Mouse (Mus musculus) kidney, postnatal 25 days (tissue): ENCODE data around the gene Grm7.

Experiments used
- DNase-seq, 2 experiments: peaks; one replicate each; pipeline ENCODE4 v3.0.0; 2021; ENCODE audit warnings: mixed read lengths in 2 of 2

Grm7 gene

DNA sequence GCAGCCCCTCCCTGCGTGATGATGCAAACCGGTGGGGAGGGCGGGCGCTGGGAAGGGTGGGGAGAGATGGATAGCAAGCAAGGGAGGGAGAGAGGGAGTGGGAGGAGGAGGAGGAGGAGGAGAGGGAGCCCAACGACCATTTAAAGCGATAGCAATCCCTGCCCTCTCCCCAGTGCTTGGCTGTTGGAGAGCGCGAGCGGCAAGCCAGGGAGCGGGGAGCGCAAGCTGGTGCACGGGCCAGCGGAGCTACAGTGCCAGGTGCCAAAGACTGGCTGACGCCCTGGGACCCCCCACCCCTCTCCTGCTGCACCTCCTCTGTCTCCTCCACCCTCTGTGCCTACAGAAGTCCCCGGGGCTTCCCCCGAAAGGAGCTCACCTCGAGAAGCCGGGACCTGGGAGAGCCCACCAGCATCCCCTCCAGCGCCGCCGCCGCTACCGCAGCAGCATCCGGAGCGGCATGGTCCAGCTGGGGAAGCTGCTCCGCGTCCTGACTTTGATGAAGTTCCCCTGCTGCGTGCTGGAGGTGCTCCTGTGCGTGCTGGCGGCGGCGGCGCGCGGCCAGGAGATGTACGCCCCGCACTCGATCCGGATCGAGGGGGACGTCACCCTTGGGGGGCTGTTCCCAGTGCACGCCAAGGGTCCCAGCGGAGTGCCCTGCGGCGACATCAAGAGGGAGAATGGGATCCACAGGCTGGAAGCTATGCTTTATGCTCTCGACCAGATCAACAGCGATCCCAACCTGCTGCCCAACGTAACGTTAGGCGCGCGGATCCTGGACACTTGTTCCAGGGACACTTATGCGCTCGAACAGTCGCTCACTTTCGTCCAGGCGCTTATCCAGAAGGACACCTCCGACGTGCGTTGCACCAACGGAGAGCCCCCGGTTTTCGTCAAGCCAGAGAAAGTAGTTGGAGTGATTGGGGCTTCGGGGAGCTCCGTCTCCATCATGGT, at the start of gene Grm7:
Gene Grm7 (plus strand): TSS at position 171 of the 951 bp plus-strand sequence.
- DNase-seq, result no peak

DNA sequence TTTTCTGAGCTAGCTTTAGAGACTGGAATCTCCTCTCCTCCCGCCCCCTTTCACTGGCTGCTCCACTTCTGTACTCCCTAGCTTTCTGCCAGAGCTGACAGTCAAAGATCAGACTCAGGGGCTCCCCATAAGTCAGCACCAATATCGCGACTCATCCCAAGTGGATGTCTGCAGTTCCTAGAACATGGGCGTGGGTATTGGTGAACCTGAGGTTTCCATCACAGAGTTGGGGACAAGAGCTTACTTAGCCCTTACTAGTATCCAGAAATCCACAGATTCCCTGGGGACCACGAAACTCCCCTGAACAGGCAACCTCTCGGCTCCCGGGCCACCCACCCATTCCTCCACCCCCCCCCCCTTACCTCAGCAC, 355 bp upstream of the Grm7 start:
- no peak for DNase-seq

DNA sequence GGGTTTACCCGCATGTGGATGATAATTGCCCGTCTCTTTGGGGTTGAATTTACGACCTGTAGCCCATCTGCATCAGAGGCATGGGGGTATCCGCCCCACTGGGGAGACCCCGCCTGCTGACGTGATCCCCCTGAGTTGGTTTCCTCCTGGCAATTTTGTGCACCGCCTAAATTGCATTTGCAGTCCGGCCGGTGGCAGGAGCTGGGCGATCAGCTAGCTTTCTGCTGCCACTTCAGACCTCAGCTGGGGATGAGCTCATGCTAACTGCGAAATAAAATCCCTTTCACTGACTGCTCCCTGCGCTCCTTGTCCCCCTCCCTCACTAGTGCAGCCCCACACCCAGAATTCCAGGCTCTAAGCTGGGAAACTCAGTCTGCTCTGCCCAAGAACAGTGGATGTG, 1.5 kb downstream of the Grm7 start:
- no peak for DNase-seq

DNA sequence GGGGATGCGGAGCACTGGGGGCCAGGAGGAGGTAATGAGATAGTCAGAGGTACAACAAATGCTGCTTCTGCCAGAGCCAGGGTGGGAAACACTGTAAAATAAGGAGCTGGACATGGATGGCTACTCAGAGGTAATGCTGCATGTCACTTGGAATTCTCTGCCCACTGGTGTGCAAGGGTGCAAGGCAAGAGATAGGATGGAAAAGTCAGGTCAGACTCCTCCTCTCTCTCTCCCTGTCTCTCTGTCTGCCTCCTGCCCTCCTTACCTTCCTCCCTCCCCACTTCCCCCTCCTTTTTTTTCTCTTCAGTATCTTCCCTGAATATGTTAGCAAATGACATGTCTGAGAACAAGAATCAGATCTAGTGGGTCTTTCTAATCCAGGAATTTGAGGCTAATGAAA, 3.8 kb downstream of the Grm7 start:
- no peak for DNase-seq

DNA sequence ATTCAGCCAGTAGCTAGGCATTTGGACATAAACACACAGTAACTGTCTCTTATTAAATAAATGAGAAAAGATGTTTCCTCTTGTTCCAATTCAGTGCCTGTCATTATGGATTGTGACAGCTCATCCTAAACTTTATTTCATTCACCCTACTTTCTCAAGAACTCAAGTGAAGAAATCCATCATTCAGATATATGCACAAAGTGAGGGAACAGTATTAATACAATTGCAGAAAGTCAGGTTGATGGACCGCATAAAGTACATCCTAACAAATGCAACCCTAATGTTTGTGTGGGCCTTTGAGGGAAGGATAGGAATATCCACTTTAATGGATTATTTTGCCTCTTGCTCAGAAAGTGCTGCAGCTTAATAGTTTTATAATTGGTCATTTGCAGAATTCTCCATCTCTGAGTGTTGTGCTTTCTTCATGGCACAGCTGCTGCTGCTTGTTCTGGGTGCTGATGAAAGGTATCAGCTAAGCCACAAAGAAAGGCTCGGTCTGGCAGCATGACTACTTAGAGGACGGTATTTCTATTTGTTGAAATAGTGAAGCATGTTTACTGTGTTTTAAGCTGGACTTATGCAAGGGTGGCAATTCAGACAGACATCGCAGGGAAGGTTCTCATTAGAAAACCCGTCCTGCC, 8.1 kb downstream of the Grm7 start:
- DNase-seq, result no peak

DNA sequence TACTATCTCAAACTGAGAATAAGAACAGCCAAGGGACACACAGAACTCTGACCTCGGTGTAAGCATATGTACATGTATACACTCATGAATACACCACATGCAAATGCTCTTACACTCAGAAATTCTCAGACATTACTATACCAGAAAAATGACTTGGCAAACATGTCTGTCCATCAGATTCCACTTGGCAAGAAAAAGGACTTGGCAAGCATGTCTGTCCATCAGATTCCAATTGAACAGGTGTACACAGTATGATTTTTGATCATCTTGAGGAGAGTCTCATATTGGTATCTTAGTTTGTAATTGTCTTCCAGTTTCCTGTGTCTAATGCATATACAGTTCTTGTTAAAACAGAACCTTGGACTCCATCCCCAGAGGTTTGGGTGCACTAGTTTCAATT, 19.1 kb downstream of the Grm7 start:
- no peak for DNase-seq

DNA sequence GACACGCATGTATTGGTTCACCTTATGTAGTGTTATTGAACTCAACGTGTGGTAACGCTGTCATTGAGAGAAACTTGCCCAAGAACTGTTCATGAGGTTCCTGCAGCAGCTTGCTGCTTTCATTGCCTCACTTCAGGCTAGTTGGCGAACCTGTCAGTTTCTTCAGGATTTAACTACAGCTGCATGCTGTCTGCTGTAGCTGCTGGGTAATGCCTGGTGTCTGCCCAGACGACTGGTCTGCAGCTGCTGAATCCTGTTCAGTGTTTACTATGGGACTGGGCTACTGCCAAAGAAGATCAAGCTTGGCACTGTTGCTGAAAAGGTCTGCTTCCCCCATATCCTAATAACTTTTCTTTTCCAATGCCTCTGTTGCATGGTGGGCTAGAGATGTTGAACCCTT, 23.1 kb downstream of the Grm7 start:
- DNase-seq, result no peak

DNA sequence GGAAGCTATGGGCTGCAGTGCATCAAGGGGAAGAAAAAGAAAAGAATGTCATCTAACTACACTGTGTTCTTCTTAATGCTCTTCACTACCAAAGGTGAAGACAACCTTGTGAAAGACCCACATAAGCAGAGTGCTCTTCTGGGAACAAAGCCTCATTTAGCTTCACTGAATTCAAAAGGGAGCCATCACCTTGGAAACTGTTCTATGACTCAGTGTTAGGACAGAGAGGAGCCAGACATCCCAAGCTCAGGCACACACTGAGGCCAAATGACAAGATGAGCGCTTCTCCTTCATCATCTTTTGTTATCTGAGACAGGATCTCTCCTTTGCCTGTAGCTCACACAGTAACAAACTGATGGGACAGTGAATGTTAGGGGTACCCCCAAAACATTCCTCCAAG, 45.6 kb downstream of the Grm7 start:
- no peak for DNase-seq

DNA sequence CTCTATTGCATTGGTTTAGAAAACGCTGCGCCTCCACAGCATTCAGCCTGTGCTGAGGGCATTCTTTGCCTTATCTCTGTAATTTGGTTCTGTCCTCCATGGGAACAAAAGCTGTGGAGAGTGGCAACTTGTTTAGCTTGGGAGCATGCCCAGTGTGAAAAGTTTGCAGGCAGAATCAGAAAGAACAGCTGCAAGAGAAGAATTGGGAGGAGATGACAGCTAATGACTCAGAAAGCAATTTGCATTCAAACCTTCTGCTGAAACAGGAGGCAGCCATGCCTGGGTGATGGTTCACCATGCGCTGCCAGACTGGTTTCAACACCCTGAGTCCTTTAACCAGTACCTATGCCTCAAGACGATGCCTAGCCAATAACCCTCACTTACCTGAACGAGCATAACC, 64.4 kb downstream of the Grm7 start:
- no peak for DNase-seq

DNA sequence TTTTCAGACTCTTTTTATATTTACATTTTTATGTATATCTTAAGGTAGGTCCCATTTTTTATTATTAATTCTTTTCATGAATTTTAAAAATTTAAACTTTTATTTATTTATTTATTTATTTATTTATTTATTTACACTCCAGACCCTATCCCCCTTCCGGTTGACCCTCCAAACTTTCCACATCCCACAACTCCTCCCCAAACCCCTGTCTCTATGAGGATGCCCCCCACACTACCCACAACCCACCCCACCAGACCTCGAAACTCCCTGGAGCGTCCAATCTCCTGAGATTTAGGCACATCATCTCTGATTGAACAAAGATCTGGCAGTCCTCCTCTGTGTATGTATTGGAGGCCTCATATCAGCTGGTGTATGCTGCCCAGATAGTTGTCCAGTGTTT, 69.6 kb downstream of the Grm7 start:
- DNase-seq, result no peak

DNA sequence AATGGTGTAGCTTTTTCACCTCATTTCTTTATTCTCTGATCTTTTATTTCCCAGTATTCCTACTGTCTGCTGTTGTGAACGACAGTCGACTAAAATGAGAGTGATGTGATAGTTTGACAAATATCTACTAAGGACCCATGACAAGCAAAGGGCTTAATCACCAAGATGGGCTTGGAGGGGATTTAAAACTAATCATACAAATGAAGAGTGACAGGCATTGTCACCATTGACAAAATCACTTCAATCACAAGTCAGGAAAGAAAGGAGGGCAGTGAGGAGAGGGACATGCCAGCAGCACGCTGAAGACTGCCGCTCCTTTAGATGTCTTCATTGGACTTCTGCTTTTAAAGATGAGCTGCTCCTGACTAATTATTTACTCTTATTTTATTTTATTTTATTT, 78.0 kb downstream of the Grm7 start:
- DNase-seq, result no peak

DNA sequence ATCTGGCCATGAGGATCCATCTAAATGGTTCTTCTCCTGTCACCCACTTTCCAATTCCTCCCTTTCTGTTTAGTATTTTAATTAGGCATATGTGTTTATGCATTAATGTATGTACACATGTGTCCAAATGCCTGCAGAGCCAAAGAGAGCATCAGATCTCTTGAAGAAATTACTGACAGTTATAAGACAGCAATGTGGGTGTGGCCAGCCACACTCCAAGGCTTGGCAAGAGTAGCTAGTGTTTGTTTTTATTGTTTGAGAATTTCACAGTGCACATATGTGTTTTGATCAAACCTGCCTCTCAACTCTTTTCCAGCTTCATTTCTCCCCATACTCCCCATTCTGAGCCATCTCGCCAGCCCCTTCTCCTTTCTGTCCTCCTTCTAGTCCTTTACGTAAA, 88.5 kb downstream of the Grm7 start:
- DNase-seq, result no peak

DNA sequence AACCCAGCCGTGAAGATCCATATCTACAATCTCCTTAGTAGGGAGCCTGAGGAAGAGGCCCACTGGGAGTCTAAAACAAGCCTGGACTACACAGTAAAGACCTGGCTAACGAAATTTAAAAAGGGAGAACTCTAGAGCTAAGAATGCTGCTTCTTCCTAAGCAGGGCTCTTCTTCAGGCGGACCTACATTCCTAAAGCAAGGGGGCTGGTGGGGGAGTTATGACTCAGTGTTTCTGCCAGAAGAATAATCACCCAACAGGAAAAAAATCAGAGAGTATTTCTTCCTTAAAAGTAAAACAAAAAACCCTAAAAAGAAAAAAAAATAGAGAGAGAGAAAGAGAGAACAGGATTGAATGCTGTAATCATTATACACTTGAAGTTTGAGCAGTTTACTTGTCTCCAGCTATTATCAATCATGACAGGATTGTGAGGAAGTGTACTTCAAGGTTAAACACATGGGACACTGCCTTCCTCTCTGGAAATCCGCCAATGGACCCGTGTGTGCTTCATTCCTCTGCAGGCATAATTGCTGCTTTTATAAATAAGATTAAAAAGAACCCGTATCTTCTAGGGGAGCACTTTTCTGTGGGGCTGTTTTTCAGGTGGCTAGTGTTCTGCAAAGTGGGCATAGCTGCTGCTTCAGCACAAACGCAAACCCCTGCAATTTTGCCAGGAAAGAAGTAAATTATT, 98.7 kb downstream of the Grm7 start:
- peak; percentile 13 to 35 for DNase-seq

DNA sequence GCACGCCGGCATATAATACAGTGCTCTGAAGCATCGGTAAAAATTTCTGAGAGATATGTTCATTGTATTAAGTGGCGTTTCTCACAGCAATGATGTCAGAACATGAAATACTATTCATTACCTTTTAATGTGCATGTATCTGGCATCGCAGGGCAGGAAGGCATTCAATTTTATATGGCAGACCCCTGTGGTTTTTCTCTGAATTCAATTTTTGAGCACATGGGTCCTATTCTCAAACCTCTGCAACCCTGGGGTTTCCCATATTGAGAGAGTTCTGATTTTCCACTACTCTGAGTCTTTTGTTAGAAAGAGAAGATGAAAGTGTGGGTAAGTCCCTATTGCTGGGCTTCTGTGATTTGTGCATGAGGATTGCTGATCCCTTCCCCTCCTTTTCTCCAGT, 110.5 kb downstream of the Grm7 start:
- DNase-seq, result no peak

DNA sequence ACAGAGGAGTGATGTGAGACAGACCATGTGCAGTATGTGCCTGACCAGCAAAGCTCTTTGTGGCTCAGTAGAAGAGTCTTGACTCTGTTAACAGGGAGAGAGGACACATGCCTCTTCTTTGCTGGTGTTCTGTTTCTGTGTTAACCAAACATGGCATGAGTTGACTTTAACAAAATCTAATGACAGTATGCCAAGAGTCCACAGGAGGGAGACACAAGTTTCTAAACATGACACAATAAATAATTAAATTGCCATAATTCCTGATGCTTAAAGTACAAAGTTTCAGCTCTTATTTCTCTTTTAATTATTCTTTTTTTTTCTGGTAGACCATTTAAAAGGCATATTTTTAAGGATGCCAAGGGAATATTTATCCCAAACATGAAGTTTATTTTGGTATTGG, 124.2 kb downstream of the Grm7 start:
- DNase-seq, result no peak

DNA sequence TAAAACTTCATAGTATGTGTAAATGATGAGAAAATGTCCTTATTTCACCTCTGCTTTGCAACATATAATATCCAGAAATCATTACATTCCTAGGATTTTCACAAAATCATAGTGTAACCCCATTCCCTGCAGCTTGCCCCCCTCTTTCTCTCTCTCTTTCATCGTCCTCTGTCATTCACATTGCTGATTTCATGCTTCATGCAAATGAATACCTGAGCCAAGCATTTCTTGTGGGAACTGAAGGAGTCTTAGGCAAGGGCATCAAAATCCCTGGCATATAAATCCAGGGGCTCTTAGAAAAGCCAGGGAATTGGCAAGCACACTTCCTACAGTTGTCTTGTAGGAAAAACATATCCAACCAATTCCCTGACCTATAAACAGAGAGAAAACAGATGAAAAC, 127.3 kb downstream of the Grm7 start:
- DNase-seq, result no peak

DNA sequence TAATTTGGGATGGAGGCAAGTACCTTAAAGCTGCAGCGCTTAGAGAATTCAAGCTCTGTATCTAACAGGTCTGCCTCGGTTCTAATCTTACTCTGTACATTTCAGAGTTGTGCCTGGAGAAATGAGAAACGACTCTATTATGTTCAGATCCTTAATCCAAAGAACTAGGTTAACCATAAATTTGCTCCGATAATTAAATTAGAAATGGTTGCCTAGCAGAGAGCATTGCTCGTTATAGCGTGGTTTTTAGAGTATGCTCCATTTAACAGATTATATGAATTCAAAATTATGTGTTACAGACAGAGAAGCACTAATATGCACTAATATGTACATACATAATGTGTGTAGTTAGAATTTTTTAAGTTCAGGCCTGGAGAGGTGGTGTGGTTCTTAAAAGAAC, 130.7 kb downstream of the Grm7 start:
- no peak for DNase-seq

DNA sequence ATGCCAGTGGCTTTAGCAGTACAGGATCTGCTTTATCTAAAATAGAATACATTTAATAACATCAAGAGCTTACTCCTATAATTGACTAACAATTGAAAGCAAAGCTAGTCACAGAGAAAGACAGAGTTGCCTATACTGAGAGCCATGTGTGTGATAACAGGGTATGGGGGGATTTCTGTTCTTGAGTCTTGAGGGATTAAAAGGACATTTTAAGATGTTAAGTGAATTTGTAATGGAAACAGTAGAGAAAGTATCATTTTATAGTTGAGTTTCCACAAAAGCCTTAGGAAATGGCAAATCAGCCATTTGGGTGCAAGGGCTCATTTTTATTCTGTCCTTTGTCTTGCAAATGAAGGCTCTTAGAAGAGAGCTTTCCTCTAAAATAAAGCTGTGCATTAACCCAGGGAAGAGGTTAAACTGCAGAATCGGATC, 140.1 kb downstream of the Grm7 start:
- DNase-seq, result no peak

DNA sequence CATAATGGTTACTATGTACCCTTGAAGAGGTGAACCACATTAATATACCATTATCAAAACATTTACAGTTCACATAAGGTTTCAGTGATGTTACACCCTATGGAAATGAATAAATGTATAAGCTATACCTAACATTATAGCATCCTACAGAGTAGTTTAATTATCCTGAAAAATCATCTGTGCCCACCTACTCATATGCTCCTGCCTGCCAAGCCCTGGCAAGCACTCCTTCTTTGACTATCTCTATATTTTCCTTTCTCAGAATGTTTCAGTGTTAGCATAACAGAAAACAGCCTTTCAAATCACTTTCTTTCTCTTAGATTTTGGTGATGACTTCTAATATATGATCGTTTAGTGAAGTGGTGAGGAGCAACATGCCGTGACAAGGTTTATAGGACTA, 147.3 kb downstream of the Grm7 start:
- no peak for DNase-seq

DNA sequence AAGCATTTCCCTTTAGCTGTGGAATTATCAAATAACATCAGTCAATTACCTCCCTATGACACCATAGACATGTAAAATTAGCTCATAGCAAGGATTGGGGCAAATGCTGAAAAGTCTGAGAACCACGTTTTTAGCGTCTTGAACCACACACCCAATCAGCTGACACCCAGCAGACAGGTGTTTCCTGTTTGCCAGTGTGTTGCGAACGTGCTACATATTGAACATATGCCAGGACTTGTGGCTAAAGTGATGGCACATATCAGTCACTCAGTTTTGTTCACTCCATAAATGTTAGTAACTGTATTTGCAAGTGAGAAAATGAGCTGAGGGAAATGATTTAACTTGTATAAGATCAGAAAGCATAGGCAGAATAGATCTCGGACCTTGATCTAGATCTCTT, 162.1 kb downstream of the Grm7 start:
- no peak for DNase-seq

DNA sequence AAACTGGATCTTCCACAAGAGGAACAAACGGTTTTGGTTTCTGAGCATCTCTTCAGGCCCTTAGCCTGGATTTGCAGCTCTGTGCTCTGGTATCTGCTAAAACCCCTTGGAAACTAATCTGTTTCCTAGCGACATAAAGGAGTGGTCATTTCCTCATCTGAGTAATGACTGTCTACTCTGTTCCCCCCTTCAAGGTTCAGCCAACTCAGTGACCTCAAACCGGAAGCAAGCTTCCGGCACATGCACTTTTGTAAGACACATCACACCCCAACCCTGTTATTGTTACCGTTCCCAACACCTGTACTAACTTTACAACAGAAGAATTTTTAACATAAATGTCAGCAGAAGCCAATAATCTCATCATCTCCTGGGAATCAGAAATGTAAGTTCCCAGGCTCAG, 166.8 kb downstream of the Grm7 start:
- no peak for DNase-seq

DNA sequence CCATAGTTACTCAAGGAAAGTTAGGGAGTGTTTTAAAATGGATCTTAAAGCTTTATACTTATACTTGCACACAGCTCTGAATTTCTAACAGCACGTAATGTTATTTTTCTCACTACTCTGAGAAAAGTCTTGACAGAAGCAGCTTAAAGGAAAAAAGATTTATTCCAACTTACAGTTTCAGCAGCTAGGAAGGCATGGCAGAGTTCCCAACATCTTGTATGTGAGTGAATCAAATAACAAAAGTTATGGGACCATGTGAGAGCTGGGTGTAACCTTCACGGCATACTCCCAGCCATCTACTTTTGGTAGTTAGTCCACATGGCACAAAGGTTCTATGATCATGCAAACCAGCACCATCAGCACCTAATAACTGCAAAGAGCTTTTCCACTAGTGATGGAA, 172.9 kb downstream of the Grm7 start:
- DNase-seq, result no peak

DNA sequence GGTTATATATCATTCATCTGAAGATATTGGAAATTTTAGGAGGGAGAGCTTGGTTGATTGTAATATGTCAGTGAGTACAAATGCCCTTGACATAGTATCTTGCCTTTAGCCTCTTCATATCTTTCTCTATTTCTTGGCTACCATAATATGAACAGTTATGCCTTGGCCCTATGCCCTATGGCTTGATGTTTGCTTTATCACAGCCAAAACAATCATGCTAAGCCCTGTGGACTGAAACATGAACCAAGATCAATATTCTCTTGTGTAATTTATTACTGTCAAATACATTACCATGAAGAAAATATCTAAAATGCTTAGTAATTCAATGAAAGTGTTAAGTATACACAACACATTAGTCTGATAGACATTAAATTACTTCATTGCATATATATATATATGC, 222.9 kb downstream of the Grm7 start:
- no peak for DNase-seq

DNA sequence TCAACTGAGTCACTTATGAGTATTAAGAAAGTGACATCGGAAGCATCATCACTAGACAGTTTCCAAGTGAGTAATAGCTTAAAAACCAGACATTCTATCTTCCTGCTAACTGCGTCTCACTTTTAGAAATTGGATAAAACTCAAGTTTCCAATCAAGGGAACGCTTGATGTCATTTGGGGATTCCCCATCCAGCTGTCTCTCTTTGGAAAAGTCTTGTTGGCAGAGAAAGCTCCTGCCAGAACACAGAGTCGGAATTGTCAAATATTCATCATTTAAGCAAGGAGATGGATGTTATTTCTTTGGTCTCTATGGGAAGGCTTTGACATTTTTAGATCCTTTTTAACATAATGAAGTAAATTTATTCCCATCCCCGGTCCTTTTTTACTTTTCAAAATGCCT, 336.6 kb downstream of the Grm7 start:
- no peak for DNase-seq
